Mouse (Mus musculus): Measurements from ENCODE around the gene Aoc3.
A peak's percentile ranks its signal among the peaks of the same experiment; 100 is the strongest.
"Not testable (repeated sequence)": the region's sequence is repeated elsewhere in the genome, so short reads cannot be mapped to it uniquely, and the experiment has no call there.

Aoc3 gene

GRCm38 (mm10) chr11:101374421-101374938 lies 44.1 kb downstream of the Aoc3 start:
- DNase-seq (ENCODE audit: low spot score): no peak

- not testable (repeated sequence) for DNase-seq (ENCODE audit: low spot score)
These were observed 47.8 kb downstream of the Aoc3 start for GRCm38 (mm10) chr11:101378196-101378595.

- DNase-seq (ENCODE audit: low spot score): no peak
These were observed 48.5 kb downstream of the Aoc3 start for GRCm38 (mm10) chr11:101378926-101379325.

GRCm38 (mm10) chr11:101381817-101382216 lies 51.4 kb downstream of the Aoc3 start:
- peak; percentile 4 for DNase-seq (ENCODE audit: low spot score)
